Mouse (Mus musculus) 3T3-L1 (cell line): Measurements from ENCODE around the gene Nav2.

ENCODE experiments used
- DNase-seq: peaks from one replicate; pipeline ENCODE4 v3.0.0-alpha.2; 2015; ENCODE audit warnings: low read depth, low spot score

Nav2 gene

GRCm38 (mm10) chr7:49553236-49553981 lies 644.9 kb downstream of the Nav2 start:
- peak; percentile 53 for DNase-seq

DNA sequence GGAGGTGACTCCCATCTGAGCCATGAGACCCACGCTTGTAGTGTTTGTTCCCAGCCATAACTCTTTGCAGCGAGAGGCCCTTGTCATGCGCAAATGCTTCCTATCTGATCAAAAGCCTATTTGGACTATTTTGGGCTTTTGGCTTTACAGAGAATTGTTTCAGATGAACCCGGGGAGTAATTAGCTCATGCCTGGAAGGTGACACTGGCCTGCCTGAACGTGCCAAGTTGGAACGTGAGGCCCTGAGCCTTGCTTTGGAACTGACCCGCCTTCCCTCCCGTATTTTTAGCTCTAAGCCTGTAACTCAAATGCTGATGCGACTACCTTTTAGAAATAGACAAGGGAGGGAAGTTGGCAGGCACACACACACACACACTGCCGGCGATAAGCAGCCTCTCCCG lies 649.7 kb downstream of the Nav2 start:
- no peak for DNase-seq

DNA sequence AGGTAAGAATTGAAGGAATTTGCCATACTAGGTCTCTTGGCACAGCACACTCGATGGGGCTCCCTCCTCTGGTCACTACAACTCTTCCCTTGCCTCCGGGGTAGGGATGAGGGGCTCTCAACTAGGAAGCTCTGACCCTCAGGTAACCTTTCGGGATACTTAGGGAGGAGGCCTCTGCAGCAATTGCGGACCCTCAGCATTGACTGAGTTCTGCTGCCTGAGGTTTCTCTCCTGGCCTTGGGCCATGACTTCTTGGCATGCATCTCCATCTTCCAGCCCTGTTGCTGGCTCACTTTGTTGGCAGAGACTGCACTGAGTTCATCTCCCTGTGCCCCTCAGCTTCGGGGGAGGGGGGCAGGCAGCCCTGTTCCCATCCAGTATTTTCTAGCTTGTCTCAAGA lies 650.4 kb downstream of the Nav2 start:
- DNase-seq = peak; percentile 40

DNA sequence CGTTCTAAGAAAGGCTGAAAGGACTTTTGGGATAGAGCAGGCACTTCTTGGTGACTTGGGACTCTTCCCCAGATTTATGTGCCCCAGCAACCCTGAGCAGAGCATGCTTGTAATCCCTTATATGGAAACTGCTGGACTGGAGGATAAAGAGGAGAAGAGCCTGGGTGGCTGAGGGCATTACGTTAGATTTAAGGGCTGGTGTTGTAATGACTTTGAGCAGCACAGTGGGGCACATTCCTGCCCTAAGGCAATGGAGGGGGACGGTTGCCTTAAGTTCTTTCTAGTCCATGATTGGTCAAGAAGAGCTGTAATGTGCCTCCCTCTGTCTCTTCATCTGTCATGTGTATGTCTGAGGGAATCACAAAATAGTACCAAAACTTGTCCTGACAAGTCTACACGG lies 651.5 kb downstream of the Nav2 start:
- no peak for DNase-seq

- DNase-seq = no peak
Observed at GRCm38 (mm10) chr7:49562404-49562803, 653.9 kb downstream of the Nav2 start.

- no peak for DNase-seq
Observed at GRCm38 (mm10) chr7:49562851-49563250, 654.3 kb downstream of the Nav2 start.

GRCm38 (mm10) chr7:49565084-49565483 lies 656.6 kb downstream of the Nav2 start:
- DNase-seq = no peak

GRCm38 (mm10) chr7:49565798-49566197 lies 657.3 kb downstream of the Nav2 start:
- no peak for DNase-seq

DNA sequence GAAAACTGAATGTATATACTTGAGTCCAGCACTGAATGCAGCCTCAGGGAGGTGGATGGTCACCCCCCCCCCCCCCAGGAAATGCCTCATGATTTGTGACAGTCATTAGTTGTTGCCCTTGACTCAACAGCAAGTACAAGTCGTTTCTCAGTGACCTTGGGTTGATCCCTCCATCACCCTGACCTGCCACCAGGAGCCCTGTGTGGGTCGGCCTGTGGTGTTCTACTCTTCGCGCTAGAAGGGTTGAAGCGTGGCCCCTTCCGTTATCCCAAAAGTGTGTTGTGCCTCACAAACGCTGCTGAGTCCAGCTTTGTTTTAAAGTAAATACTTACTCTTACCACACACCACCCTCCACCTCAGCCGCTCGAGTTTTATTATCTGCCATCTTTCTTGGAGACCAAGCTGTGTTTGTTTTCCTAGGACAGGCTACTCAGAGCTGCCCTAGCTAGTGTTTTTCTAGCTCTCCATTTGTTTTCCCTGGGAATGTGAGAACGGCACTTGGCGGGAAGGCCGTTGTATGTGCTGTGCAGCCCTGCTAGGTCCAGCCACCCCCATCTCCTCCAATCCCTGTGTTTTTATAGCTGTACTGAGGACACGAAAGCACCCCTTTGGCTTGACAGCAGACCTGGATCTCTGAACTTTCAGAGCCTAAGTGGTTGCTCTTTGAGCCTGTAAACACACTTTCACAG lies 659.0 kb downstream of the Nav2 start:
- DNase-seq = no peak

- DNase-seq = no peak
Observed at GRCm38 (mm10) chr7:49569646-49570045, 661.1 kb downstream of the Nav2 start.

DNA sequence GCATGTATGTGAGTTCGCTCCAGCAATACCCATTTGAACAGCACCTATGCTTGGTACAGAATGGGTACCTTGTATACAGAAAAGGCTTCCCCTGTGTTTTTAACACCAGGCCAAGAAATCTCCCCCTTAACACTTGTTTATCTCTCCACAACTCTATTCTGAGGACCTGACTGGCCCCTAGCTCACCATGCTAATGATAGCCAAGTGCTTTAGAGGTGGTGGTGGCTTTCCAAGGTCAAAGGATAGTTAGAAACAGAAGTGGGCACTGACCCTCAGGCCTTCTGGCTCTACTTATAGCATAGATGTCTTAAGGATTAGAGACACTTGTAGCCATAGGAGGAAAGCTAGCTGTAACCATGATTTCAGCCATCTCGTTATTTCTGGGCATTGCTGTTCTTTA lies 663.1 kb downstream of the Nav2 start:
- no peak for DNase-seq

GRCm38 (mm10) chr7:49575226-49575625 lies 666.7 kb downstream of the Nav2 start:
- DNase-seq = no peak

GRCm38 (mm10) chr7:49577096-49577495 lies 668.6 kb downstream of the Nav2 start:
- no peak for DNase-seq

DNA sequence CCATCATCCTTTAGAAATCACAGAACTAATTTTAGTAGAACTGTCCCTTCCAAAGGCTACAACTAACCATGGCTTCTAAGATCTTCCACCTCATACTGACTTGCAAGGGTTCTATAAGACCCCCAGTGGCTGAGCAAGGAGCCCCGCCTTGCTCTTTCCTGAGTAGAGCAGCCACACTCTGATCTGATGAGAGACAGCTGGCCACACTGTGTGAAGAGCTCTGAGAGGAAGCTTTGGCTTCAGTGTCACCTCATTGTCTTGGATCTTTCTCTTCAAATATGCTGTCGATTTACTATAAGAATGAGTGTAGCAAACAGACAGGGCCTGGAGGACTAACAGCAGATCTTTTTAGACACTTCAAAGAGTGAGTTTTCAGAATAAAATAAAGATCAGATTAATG lies 673.4 kb downstream of the Nav2 start:
- DNase-seq = no peak

- DNase-seq = no peak
Observed at GRCm38 (mm10) chr7:49582551-49582950, 674.0 kb downstream of the Nav2 start.

DNA sequence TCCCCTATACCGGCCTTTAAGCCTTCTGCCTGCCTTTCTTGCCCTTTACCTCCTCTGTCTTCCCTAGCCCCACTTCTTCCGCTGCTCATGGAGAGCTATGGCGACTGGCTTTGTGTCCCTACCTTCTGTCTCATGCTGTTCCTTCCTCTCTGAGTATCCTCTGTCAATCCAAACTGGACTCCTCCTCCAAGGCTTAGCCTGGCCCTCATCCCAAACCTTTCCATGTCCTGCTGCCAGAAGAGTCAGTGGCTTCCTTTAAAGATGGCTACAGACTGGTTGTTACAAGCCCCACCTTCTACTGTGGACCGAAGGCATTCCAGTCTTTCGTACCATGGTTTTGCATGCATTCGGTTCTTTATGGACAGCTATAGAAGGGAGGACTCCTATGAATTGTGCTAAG lies 674.7 kb downstream of the Nav2 start:
- no peak for DNase-seq

DNA sequence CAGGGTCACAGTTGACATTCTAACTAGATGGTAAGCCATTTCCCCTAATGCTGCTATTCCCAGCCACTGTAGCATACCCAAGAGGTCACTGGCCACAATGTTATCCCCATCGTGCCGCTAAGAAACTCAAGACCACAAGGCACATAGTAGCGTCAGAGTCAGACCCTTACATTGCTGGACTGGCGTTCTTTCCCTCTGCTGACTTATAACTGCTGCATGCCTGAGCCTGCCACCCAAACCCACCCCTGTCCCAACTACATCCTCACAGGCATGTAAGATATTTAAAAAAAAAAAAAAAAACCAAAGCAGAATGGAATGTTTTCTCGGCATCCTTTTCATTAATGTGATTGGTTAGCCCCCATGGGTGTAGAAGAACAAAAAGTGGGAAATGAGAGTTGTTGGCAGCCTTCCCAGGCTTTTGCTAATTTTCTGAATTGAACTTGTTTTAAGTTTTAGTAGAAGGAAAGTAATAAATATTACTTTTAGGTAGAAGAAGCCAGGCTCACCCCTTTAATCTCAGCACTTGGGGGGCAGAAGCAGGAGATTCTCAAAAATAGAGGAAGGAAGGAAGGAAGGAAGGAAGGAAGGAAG lies 678.1 kb downstream of the Nav2 start:
- no peak for DNase-seq

DNA sequence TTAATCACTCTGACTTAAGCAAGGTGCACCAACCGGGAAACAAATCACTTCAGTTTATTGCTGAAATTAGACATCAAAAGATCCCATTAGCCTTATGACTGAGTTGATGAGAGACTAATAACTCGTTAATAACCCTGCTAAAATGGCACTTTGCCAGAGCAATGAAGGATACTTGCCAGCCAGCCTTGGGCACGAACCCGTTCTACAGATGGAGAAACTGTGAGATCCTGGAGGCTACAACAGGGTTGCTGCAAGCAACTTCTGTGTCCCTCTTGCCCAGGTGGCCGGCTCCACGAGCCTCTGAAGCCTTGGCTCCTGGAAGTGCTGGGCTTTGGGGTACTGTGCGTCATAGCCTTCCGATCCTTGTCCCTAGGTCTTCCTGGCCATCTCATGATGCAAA lies 681.1 kb downstream of the Nav2 start:
- DNase-seq = no peak

GRCm38 (mm10) chr7:49597776-49598175 lies 689.3 kb downstream of the Nav2 start:
- no peak for DNase-seq

DNA sequence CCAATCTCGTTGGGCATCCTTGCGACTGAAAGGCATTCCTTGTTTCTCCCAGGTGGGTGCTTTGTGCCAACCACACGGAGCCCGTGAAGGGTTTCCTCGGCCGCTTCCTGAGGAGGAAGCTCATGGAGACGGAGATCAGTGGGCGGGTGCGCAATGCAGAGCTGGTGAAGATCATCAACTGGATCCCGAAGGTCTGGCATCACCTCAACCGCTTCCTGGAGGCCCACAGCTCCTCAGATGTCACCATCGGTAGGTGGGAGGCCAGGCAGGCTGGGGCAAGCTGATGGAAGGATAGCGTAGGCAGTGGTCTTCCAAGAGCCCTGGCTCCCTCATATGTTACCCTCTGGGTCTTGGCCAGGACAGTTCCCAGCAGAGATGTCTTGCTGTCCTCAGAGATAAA lies 689.7 kb downstream of the Nav2 start:
- DNase-seq = no peak

GRCm38 (mm10) chr7:49599950-49600349 lies 691.4 kb downstream of the Nav2 start:
- no peak for DNase-seq

- DNase-seq = peak; percentile 86
Observed at GRCm38 (mm10) chr7:49601191-49601975, 692.9 kb downstream of the Nav2 start.
